Mouse (Mus musculus): ENCODE measurements around the gene Mpeg1.

DNA sequence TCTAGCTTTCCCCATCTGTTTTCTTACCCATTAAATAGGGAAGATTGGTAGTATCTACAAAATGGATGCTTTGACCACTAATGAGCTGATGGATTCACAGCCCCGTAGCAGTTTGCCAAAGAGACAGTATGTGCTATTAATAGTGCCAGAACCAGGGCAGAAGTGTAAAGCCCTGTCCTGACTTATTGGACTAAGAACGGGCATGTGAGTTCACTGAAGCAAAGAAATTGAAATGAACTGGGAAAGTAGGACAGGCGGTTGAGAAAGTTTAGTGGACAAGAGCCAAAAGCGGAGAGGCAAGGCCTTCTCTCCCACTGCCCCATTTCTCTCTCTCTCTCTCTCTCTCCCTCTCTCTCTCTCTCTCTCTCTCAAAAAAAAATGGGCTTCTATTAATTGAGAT is 23.6 kb downstream of the Mpeg1 start:
- TF ChIP-seq GATA1 (IDR thresholded peaks at IDR 0.05; ENCODE audit: borderline replicate concordance, low read length): no peak
- TF ChIP-seq FLI1 (IDR thresholded peaks at IDR 0.05; ENCODE audit: low read length): no peak

Data from megakaryocyte, embryonic 14.5 days (primary cell).